ENCODE assay signal across 7 mouse cellular contexts in genomic region chr12:64966101-64966631, GRCm38 (mm10). TPM values are rescaled to one million over a fixed set of nuclear protein-coding genes. Genes with fewer than 3 reads are reported as not detected.
A peak's percentile ranks its signal among the peaks of the same experiment; 100 is the strongest.
DNase-seq lines count a peak whose midpoint lies in the region; ATAC-seq and TF ChIP-seq lines count a peak whose summit lies in the region.

No protein-coding gene starts in this region.

- H3K4me1 ChIP-seq in MEL (ENCODE audit: control insufficient read depth in 1 of 2, insufficient read depth in 2 of 2, low read length in 2 of 2): peaks cover 3 to 7% of the 10 kb centered on the region in 2 experiments; a peak in 3 of 4 replicates
- peaks cover 46% of the 10 kb centered on the region for H3K4me1 ChIP-seq in hindbrain, embryonic 14.5 days (replicated peaks; ENCODE audit: control insufficient read depth, insufficient read depth, low read length)

- ATAC-seq in frontal cortex, adult (ENCODE audit: low TSS enrichment): peak; percentile 33
- ATAC-seq in hindbrain, embryonic 14.5 days (ENCODE audit: low FRiP score): peak; percentile 34; the same call in 1 of the 2 replicates
- ATAC-seq in megakaryocyte, adult 5-6 weeks (ENCODE audit: poor library complexity, severe bottlenecking): peak; percentile 31

- intact Hi-C loops in left cerebral cortex, postnatal 10 days (cut with DNase I): no loop called here

- peak overlapping the region; percentile 75 to 98 for H3K4me3 ChIP-seq in MEL (ENCODE audit: control insufficient read depth in 1 of 2, insufficient read depth in 1 of 2, low read depth in 2 of 2, low read length in 2 of 2)
- peak overlapping the region; percentile 88 for H3K4me3 ChIP-seq in hindbrain, embryonic 14.5 days (replicated peaks; ENCODE audit: low read length)

- WGBS in hindbrain, embryonic 14.5 days: under 1% methylated on average over 44 of the region's 44 CpGs

- peak overlapping the region; percentile 97 for H3K9ac ChIP-seq in MEL (ENCODE audit: control insufficient read depth, low read depth, low read length, poor library complexity, severe bottlenecking)
- peak overlapping the region; percentile 86 for H3K9ac ChIP-seq in hindbrain, embryonic 14.5 days

- no peak for TF ChIP-seq EP300 in MEL (IDR thresholded peaks at IDR 0.05; ENCODE audit: low read depth in 1 of 2, low read length in 2 of 2)

- no peak for TF ChIP-seq RAD21 in MEL (IDR thresholded peaks at IDR 0.05; ENCODE audit: low read depth, low read length)

- peak overlapping the region; percentile 65 for H3K27ac ChIP-seq in MEL (ENCODE audit: control insufficient read depth, low read depth, low read length)
- peak overlapping the region; percentile 88 for H3K27ac ChIP-seq in hindbrain, embryonic 14.5 days

- H3K79me2 ChIP-seq in MEL (ENCODE audit: control insufficient read depth, insufficient read depth, low read length, poor library complexity): peaks cover 61% of the 10 kb centered on the region

- no peaks in the 10 kb centered on the region for H3K27me3 ChIP-seq in MEL (ENCODE audit: control insufficient read depth in 1 of 2, insufficient read depth in 2 of 2, low read length in 2 of 2)
- H3K27me3 ChIP-seq in hindbrain, embryonic 14.5 days (ENCODE audit: control insufficient read depth, insufficient read depth, low read length): no peaks in the 10 kb centered on the region

- peak; percentile 68 for DNase-seq in MEL (ENCODE audit: low read depth, low spot score)
- DNase-seq in brain, adult 2 months (ENCODE audit: low read depth, low spot score): peak; percentile 56
- peak; percentile 35 for DNase-seq in hindbrain, embryonic 14.5 days (ENCODE audit: low spot score)
- peak; percentile 23 to 81 for DNase-seq in left cerebral cortex, postnatal 10 days (ENCODE audit: extremely low spot score in 1 of 2, low spot score in 2 of 2)
- DNase-seq in right cerebral cortex, postnatal 36 days (ENCODE audit: low spot score in 2 of 2): peak; percentile 14 to 25

- no peak for TF ChIP-seq POLR2A in MEL (IDR thresholded peaks at IDR 0.05; ENCODE audit: control insufficient read depth in 1 of 2, insufficient read depth in 1 of 2, low read depth in 1 of 2, low read length in 2 of 2, poor library complexity in 1 of 2)

- H3K9me3 ChIP-seq in MEL (replicated peaks; ENCODE audit: insufficient read depth, low read length): no peaks in the 10 kb centered on the region
- no peaks in the 10 kb centered on the region for H3K9me3 ChIP-seq in hindbrain, embryonic 14.5 days (ENCODE audit: control insufficient read depth, low read length)

- TF ChIP-seq CTCF in MEL (IDR thresholded peaks at IDR 0.05 in 2 of 3, conservative IDR thresholded peaks at IDR 0.05 in 1 of 3; ENCODE audit: control insufficient read depth in 1 of 3, insufficient read depth in 1 of 3, low read depth in 2 of 3, low read length in 3 of 3, poor library complexity in 1 of 3, severe bottlenecking in 1 of 3): no peak

- peaks cover 0 to 23% of the 10 kb centered on the region in 2 experiments; a peak in 3 of 4 replicates for H3K36me3 ChIP-seq in MEL (ENCODE audit: control insufficient read depth in 1 of 2, insufficient read depth in 2 of 2, low read length in 2 of 2)
- peaks cover 3% of the 10 kb centered on the region; the same call in 1 of the 2 replicates for H3K36me3 ChIP-seq in hindbrain, embryonic 14.5 days (replicated peaks; ENCODE audit: control insufficient read depth, insufficient read depth)

- H3K4me2 ChIP-seq in hindbrain, embryonic 14.5 days (replicated peaks): peak overlapping the region; percentile 98

TF ChIP-seq in MEL, 35 proteins besides CTCF, POLR2A, EP300 and RAD21:
- TF ChIP-seq UBTF (IDR thresholded peaks at IDR 0.05; ENCODE audit: borderline replicate concordance, insufficient read depth, low read depth, low read length) (peak; percentile 90; the same call in 1 of the 2 replicates), MAFK (IDR thresholded peaks at IDR 0.05; ENCODE audit: borderline replicate concordance, low read depth, low read length) (no peak), SIN3A (IDR thresholded peaks at IDR 0.05; ENCODE audit: low read length) (0 out of 2 replicates have a peak, but pooled peaks have one; percentile 8)
TF ChIP-seq in MEL: peak in this region for 2.

RNA-seq across cellular contexts. Expression of gene Togaram1, which starts 0.6 kb away (rescaled TPM):
- 15.2 and 15.9 TPM in 2 replicates for total RNA-seq in MEL (2012; rRNA removed)
- polyA plus RNA-seq in MEL (2012; ENCODE audit: insufficient read depth in 1 of 2, insufficient read length in 2 of 2, low read depth in 1 of 2, low replicate concordance in 2 of 2, missing spikeins in 1 of 2): 10 to 100 TPM; 14.8 to 22.7 TPM
- polyA plus RNA-seq in hindbrain, embryonic 14.5 days (2014; fragmentation: Nextera tagmentation; extraction: Ambion mirVana): 25.1 and 26.4 TPM in 2 replicates
- total RNA-seq in left cerebral cortex, postnatal 10 days (2021): 10 to 100 TPM; 39.1 to 39.4 TPM
- 17.7 and 18.7 TPM in 2 replicates for total RNA-seq in megakaryocyte, adult 5-6 weeks (2015)
- 24.0 and 24.7 TPM in 2 replicates for total RNA-seq in megakaryocyte, adult 5-6 weeks (2017)

RNA-seq across cellular contexts. Expression of gene Klhl28, which starts 0.8 kb away (rescaled TPM):
- total RNA-seq in MEL (2012; rRNA removed): 3.7 and 4.8 TPM in 2 replicates
- 100 to 1,000 TPM in 1 of 2 experiments, 1 to 10 TPM in 1; 3.3 to 169 TPM for polyA plus RNA-seq in MEL (2012; ENCODE audit: insufficient read depth in 1 of 2, insufficient read length in 2 of 2, low read depth in 1 of 2, low replicate concordance in 2 of 2, missing spikeins in 1 of 2)
- 33.1 and 33.8 TPM in 2 replicates for polyA plus RNA-seq in hindbrain, embryonic 14.5 days (2014; fragmentation: Nextera tagmentation; extraction: Ambion mirVana)
- total RNA-seq in left cerebral cortex, postnatal 10 days (2021): 10 to 100 TPM; 23.3 to 24.4 TPM
- 16.5 and 19.8 TPM in 2 replicates for total RNA-seq in megakaryocyte, adult 5-6 weeks (2015)
- 14.5 and 17.5 TPM in 2 replicates for total RNA-seq in megakaryocyte, adult 5-6 weeks (2017)

RNA-seq across cellular contexts. Expression of gene Gm527, which starts 48.5 kb away (rescaled TPM):
- total RNA-seq in MEL (2012; rRNA removed): 1.1 and 1.7 TPM in 2 replicates
- 1 to 10 TPM in 1 of 2 experiments, not detected in 1; 2.6 TPM for polyA plus RNA-seq in MEL (2012; ENCODE audit: insufficient read depth in 1 of 2, insufficient read length in 2 of 2, low read depth in 1 of 2, low replicate concordance in 2 of 2, missing spikeins in 1 of 2)
- polyA plus RNA-seq in hindbrain, embryonic 14.5 days (2014; fragmentation: Nextera tagmentation; extraction: Ambion mirVana): 3.7 and 5.3 TPM in 2 replicates
- total RNA-seq in left cerebral cortex, postnatal 10 days (2021): 10 to 100 TPM; 11.0 to 14.8 TPM
- total RNA-seq in megakaryocyte, adult 5-6 weeks (2015): 1.7 and 3.1 TPM in 2 replicates
- 0.69 and 1.9 TPM in 2 replicates for total RNA-seq in megakaryocyte, adult 5-6 weeks (2017)

Comparison
In these comparisons a context has a peak if more than half of its experiments do, and no peak if none do; other contexts are left out.
1. Peak in every context shown above with its lines: DNase-seq, ATAC-seq, H3K4me3 ChIP-seq and H3K27ac ChIP-seq.